Mouse (Mus musculus): Measurements from ENCODE around the gene Cts8.

- no peak for TF ChIP-seq CTCF (IDR thresholded peaks at IDR 0.05; ENCODE audit: borderline replicate concordance, extremely low read depth, insufficient read depth, insufficient read length)
- TF ChIP-seq POLR2A (IDR thresholded peaks at IDR 0.05; ENCODE audit: borderline replicate concordance, extremely low read depth, insufficient read depth, insufficient read length, poor library complexity, severe bottlenecking), result no peak
These were observed 33.6 kb upstream of the Cts8 start, which contains the start of gene Gm49398 for GRCm38 (mm10) chr13:61288739-61289138.
